Mouse (Mus musculus): ENCODE data around the gene Slc17a6.
"Not testable (repeated sequence)": the region's sequence is repeated elsewhere in the genome, so short reads cannot be mapped to it uniquely, and the experiment has no call there.

Gene Slc17a6

DNA sequence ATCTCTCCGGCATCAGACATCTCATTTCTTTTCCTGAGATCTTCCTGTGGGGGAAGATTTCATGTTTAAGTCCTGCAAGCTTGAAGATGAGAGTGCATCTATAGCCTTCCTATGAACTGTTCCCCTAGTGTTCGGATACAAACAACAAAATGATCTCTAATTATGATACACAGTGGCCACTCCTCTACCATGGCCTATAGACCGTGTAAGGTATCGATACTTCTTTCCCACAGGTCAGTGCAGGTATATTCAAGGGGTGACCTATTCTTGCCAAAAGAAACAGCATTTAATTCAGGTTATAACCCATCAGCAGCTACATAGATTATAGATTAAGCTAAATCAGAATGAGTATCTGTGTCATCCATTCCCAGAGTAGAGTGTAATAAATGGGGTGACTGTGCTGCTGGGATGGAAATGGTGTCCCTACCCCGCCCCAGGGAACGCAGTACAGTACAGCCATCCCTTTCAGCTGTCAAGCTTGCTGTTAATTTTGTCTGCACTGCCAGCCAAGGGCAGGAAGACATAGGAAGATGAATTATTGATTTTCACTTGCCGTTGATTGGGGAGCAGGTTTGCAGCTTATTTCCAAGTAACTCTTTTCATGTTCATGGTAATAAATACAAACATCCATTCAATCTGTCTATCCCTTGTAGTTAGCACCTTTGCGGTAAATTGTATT, 71.9 kb downstream of the Slc17a6 start:
- no peak for DNase-seq

DNA sequence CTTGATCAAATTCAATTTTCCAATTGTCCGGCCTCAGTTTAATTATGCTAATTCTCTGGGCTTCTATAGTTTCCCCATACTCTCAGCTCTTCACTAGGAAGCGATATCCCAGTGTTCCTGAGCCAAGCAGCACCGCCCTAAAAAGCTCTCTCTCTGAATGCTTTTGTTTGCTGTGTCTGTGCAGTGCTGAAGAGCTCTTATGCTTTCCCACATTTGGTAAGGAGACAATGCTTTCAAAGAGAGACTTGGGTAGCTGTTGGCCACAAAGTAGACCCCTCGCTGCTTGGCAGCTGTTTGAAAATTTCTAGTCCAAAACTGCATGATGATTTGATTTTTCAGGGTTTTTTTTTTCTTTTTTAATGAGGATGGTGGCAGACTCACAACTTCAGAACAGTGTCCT, 72.6 kb downstream of the Slc17a6 start:
- no peak for DNase-seq

DNA sequence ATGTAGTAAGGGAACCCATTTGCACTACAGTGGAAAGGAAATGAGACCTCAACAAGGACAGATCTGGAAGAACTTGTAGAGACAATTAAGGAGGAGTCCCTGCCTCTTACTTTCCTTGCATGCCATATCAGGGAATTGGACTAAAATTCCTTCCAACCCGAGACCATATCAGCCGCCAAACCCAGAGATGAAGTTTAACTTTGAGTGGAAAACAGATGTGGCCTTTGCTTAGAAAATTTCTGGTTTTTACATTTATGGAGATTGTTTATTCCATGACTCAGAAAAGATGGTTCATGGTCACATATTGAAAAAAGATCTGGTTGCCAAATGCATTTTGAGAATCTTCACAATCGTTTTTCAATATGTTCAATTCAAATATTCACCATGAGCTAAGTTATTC, 87.7 kb downstream of the Slc17a6 start:
- DNase-seq = no peak

DNA sequence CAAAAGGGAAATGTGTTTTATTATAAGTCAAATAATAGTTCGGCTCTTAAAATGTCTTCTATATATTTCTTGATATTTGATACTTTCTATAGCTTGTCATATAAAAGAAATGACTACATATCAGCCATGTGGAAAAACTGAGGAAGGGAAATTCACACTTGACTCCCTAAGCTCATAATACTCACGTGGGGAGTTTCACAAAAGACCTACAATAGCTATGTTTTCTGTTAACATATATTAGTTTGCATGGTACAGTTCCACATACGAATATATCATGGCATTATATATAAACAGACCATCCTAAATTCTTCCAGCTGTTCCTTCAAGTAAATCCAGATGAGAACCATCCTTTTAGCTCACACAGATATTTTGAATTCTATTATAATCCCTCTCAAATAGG, 88.5 kb downstream of the Slc17a6 start:
- not testable (repeated sequence) for DNase-seq

DNA sequence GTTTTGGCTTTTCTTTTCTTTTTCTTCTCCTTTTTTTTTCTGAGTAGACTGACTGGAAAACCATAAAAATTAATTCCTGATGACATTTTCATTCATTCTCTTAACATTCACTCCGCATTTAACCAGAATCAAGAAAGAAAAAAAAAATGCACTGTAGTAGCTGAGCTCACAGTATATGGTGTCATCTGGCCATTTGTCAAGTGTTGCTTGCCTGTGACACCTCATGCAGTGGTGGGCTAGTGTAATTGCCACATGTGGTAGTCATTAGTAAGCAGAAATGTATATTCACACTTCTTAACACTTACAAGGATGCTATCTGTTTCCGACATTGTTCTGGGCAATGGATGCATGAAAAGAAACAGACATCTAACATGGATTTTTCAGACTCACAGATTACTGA, 94.0 kb downstream of the Slc17a6 start:
- no peak for DNase-seq
